Mouse (Mus musculus): Measurements from ENCODE around the gene Hnrnpul2.

DNA sequence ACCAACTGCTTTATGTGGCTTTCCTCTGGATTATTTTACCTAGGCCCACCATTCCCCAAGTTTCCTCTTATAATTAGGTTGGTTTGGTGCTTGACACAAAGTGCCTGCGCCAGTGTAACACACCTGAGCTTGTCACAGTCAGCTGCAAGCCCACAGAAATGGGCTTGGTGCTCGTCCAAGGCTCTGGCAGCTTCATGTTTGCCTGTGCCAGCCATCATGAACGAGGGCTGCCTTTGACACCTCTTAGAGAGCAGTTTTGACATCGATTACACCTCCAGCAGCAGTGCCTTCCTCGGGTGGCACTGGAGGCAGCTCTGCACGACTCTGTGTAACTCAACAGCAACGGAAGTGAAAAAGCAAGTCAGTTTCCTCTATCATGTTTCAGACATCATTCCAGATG is 29.6 kb upstream of the Hnrnpul2 start:
- no peak for TF ChIP-seq POLR2AphosphoS2 (IDR thresholded peaks at IDR 0.05; ENCODE audit: insufficient read length, low read depth)
- no peak for TF ChIP-seq POLR2A (IDR thresholded peaks at IDR 0.05; ENCODE audit: insufficient read length, low read depth)
- TF ChIP-seq MAX (IDR thresholded peaks at IDR 0.05; ENCODE audit: low read depth) = no peak
- TF ChIP-seq E2F4 (IDR thresholded peaks at IDR 0.05; ENCODE audit: insufficient read depth) = no peak
- TF ChIP-seq MYOD1 (IDR thresholded peaks at IDR 0.05; ENCODE audit: control insufficient read depth in 1 of 3, insufficient read length in 2 of 3, low read depth in 2 of 3) = no peak
- TF ChIP-seq MYOG (IDR thresholded peaks at IDR 0.05; ENCODE audit: control insufficient read depth in 1 of 3, insufficient read depth in 1 of 3, insufficient read length in 2 of 3, low read depth in 2 of 3) = no peak
- no peak for TF ChIP-seq REST (IDR thresholded peaks at IDR 0.05; ENCODE audit: insufficient read depth, insufficient read length)
- no peak for TF ChIP-seq USF1 (IDR thresholded peaks at IDR 0.05; ENCODE audit: low read depth)
- TF ChIP-seq CEBPB (IDR thresholded peaks at IDR 0.05; ENCODE audit: insufficient read depth, poor library complexity, severe bottlenecking) = no peak
- TF ChIP-seq TCF3 (IDR thresholded peaks at IDR 0.05; ENCODE audit: insufficient read length, low read depth) = no peak
- TF ChIP-seq TCF12 (IDR thresholded peaks at IDR 0.05; ENCODE audit: insufficient read depth, poor library complexity, severe bottlenecking) = no peak

All from myocyte (in vitro differentiated cells).